Mouse (Mus musculus) left cerebral cortex, adult 18-20 months (tissue): ENCODE results near the gene Snrnp48. TPM values are rescaled to one million over a fixed set of nuclear protein-coding genes. Genes with fewer than 3 reads are reported as not detected.

Experiments
- DNase-seq, 2 experiments: peaks; one replicate each; pipeline ENCODE4 v3.0.0; 2021 to 2022; ENCODE audit warnings: low spot score in 2 of 2, mixed read lengths in 1 of 2
- total RNA-seq, 2 experiments: library from RNA; stranded (reverse); gene quantifications; 2 replicates each; pipeline ENCODE4 v1.2.3; 2021

Snrnp48 gene
- total RNA-seq, 2 experiments from 2014 or later, result 20.3 to 23.4 TPM

- no peak for DNase-seq
Measured at GRCm38 (mm10) chr13:38258901-38259300, 54.2 kb downstream of the Snrnp48 start.

- no peak for DNase-seq
Measured at GRCm38 (mm10) chr13:38269055-38269692, 64.4 kb downstream of the Snrnp48 start.

- DNase-seq, result no peak
Measured at GRCm38 (mm10) chr13:38272624-38273023, 67.9 kb downstream of the Snrnp48 start.

Other genes starting within 250 kb of the Snrnp48 start
- gene Ssr1, start 210.7 kb upstream of the Snrnp48 start, total RNA-seq, result 10 to 100 TPM; 83.1 to 98.6 TPM
- 10 to 100 TPM; 21.7 to 24.2 TPM for gene Riok1, start 167.9 kb upstream of the Snrnp48 start, total RNA-seq
- gene Cage1, start 167.9 kb upstream of the Snrnp48 start, total RNA-seq, result 1 to 10 TPM; 6.2 to 6.9 TPM
- under 1 TPM; 0.21 to 0.23 TPM for gene Dsp, start 53.6 kb upstream of the Snrnp48 start, total RNA-seq
- gene Bmp6, start 140.2 kb downstream of the Snrnp48 start, total RNA-seq, result 10 to 100 TPM; 14.2 to 15.2 TPM